Mouse (Mus musculus): ENCODE data around the gene Rgs10. TPM values are rescaled to one million over a fixed set of nuclear protein-coding genes. Genes with fewer than 3 reads are reported as not detected.

The Rgs10 gene
- polyA plus RNA-seq, 1 experiment from 2014 or later: 20.3 TPM

GRCm38 (mm10) chr7:128359741-128360140 lies 58.8 kb downstream of the Rgs10 start:
- no peak overlapping the region for H3K4me2 ChIP-seq
- ATAC-seq (replicated peaks; ENCODE audit: insufficient number of reproducible peaks, low FRiP score, low TSS enrichment): no peak
- no peak overlapping the region for H3K27ac ChIP-seq (ENCODE audit: low read depth, low read length)
- H3K27me3 ChIP-seq (ENCODE audit: control insufficient read depth, insufficient read depth, low read length): peaks cover 2% of the 10 kb centered on the region; the same call in 1 of the 2 replicates
- 82% methylated on average over 9 of the region's 9 CpGs for WGBS (ENCODE audit: insufficient replicate concordance)
- no peaks in the 10 kb centered on the region for H3K36me3 ChIP-seq (ENCODE audit: control insufficient read depth, insufficient read depth, low read length)
- no peak overlapping the region for H3K9ac ChIP-seq (ENCODE audit: low read depth, low read length)
- H3K4me3 ChIP-seq (ENCODE audit: low read depth, low read length): no peak overlapping the region
- no peaks in the 10 kb centered on the region for H3K9me3 ChIP-seq (replicated peaks; ENCODE audit: control insufficient read depth, low read length)
- peaks cover 5% of the 10 kb centered on the region; the same call in 1 of the 2 replicates for H3K4me1 ChIP-seq (ENCODE audit: control insufficient read depth, insufficient read depth, low read length)

DNA sequence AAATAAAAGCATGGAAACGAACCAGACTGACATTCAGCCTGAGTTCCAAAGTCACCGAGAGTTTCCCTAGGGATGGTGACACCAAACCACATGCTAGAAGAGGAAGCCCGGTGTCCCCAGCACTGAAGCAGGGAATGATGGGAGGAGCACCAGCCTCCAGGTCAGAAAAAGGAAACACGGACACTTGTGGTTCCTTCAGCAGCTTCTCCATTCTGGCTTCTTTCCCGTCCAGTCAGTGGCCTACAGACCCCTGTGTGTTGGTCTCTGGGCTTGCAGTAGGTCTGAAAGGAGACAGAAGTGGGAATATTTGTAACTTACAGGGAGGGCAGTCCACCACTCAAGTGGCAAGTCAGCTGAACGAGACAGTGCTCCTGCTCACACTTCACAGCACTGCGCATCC lies 59.4 kb downstream of the Rgs10 start:
- Histone ChIP-seq H3K4me2 (no peak overlapping the region), H3K27ac (ENCODE audit: low read depth, low read length) (no peak overlapping the region), H3K36me3 (ENCODE audit: control insufficient read depth, insufficient read depth, low read length) (no peaks in the 10 kb centered on the region), H3K4me3 (ENCODE audit: low read depth, low read length) (no peak overlapping the region), H3K9ac (ENCODE audit: low read depth, low read length) (no peak overlapping the region), H3K9me3 (replicated peaks; ENCODE audit: control insufficient read depth, low read length) (no peaks in the 10 kb centered on the region), H3K4me1 (ENCODE audit: control insufficient read depth, insufficient read depth, low read length) (peaks cover 5% of the 10 kb centered on the region; the same call in 1 of the 2 replicates), H3K27me3 (ENCODE audit: control insufficient read depth, insufficient read depth, low read length) (peaks cover 2% of the 10 kb centered on the region; the same call in 1 of the 2 replicates)
- no peak for ATAC-seq (replicated peaks; ENCODE audit: insufficient number of reproducible peaks, low FRiP score, low TSS enrichment)
- WGBS (ENCODE audit: insufficient replicate concordance): 61% methylated on average over 7 of the region's 7 CpGs

GRCm38 (mm10) chr7:128358741-128359140 lies 59.8 kb downstream of the Rgs10 start:
- no peak overlapping the region for H3K4me3 ChIP-seq (ENCODE audit: low read depth, low read length)
- peaks cover 2% of the 10 kb centered on the region; the same call in 1 of the 2 replicates for H3K27me3 ChIP-seq (ENCODE audit: control insufficient read depth, insufficient read depth, low read length)
- H3K9ac ChIP-seq (ENCODE audit: low read depth, low read length): no peak overlapping the region
- H3K36me3 ChIP-seq (ENCODE audit: control insufficient read depth, insufficient read depth, low read length): no peaks in the 10 kb centered on the region
- no peak overlapping the region for H3K4me2 ChIP-seq
- WGBS (ENCODE audit: insufficient replicate concordance): 81% methylated on average over 9 of the region's 9 CpGs
- H3K9me3 ChIP-seq (replicated peaks; ENCODE audit: control insufficient read depth, low read length): no peaks in the 10 kb centered on the region
- no peak for ATAC-seq (replicated peaks; ENCODE audit: insufficient number of reproducible peaks, low FRiP score, low TSS enrichment)
- H3K27ac ChIP-seq (ENCODE audit: low read depth, low read length): no peak overlapping the region
- H3K4me1 ChIP-seq (ENCODE audit: control insufficient read depth, insufficient read depth, low read length): peaks cover 5% of the 10 kb centered on the region; the same call in 1 of the 2 replicates

DNA sequence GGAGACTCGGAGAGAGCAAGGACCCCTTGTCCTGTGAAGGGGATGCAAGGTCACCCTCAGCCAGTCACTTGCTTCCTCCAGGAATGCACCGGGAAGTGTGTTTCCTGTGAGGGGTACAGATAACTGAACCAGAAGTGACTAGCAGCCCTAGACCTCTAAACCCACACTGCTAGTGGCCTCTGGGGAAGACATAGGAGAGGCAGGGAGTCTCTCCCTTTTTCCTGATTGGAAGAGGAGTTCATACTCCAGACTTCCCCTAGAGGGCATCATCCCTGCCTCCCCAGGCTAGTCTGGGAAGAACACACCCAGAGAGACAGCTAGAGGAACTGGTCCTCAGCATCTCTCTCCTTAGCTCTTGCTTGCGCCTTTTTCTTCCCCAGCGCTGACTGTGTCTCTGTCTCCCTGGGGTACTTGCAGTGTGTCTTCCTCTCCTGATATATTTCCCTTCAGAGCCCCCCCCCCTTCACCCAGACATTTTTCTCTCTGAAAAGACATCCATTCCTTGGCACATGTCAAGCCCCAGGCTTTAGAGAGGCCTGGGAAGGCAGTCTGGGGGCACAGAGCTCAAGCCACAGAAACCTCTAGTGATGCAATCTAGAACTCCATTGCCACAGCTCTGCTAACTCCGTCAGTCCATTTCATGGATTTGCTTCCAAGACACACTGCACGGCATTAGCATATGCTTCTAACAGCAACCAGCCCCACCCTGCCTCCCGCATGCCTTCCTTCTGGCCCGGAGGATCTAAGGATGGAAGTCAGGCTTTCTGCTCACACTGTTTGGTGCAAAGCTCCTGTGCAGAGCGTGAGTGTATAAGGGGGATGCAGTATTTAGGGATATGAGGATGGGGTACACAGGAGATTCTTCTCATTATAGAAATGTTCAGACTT lies 61.4 kb downstream of the Rgs10 start:
- 62% methylated on average over 9 of the region's 9 CpGs for WGBS (ENCODE audit: insufficient replicate concordance)
- Histone ChIP-seq H3K27ac (ENCODE audit: low read depth, low read length) (no peak overlapping the region), H3K36me3 (ENCODE audit: control insufficient read depth, insufficient read depth, low read length) (no peaks in the 10 kb centered on the region), H3K4me1 (ENCODE audit: control insufficient read depth, insufficient read depth, low read length) (no peaks in the 10 kb centered on the region; the same call in 1 of the 2 replicates), H3K9me3 (replicated peaks; ENCODE audit: control insufficient read depth, low read length) (no peaks in the 10 kb centered on the region), H3K4me3 (ENCODE audit: low read depth, low read length) (no peak overlapping the region), H3K4me2 (no peak overlapping the region), H3K9ac (ENCODE audit: low read depth, low read length) (no peak overlapping the region), H3K27me3 (ENCODE audit: control insufficient read depth, insufficient read depth, low read length) (peaks cover 2% of the 10 kb centered on the region; the same call in 1 of the 2 replicates)
- ATAC-seq (replicated peaks; ENCODE audit: insufficient number of reproducible peaks, low FRiP score, low TSS enrichment): no peak

DNA sequence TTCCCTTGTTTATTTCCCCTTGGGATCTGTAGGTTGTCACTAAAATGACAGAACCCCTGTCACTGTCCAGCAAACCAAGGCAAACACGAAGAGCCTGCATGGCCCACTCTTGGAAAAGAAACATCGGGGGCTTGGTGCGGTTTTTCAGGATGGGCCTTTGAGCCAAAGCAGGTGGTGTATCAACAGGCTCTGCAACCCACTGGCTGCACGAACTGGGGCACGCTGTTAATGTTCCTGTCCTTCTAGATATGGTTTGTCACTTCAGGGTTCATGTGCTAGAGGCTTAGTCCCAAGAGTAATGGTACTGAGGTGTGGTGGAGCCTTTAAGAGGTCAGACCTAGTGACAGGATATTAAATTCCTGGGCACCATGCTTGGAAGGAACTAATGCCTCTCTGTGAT lies 63.1 kb downstream of the Rgs10 start:
- Histone ChIP-seq H3K36me3 (ENCODE audit: control insufficient read depth, insufficient read depth, low read length) (no peaks in the 10 kb centered on the region), H3K4me3 (ENCODE audit: low read depth, low read length) (no peak overlapping the region), H3K9ac (ENCODE audit: low read depth, low read length) (no peak overlapping the region), H3K4me1 (ENCODE audit: control insufficient read depth, insufficient read depth, low read length) (no peaks in the 10 kb centered on the region), H3K4me2 (no peak overlapping the region), H3K27me3 (ENCODE audit: control insufficient read depth, insufficient read depth, low read length) (peaks cover 2% of the 10 kb centered on the region; the same call in 1 of the 2 replicates), H3K27ac (ENCODE audit: low read depth, low read length) (no peak overlapping the region), H3K9me3 (replicated peaks; ENCODE audit: control insufficient read depth, low read length) (no peaks in the 10 kb centered on the region)
- ATAC-seq (replicated peaks; ENCODE audit: insufficient number of reproducible peaks, low FRiP score, low TSS enrichment): no peak
- WGBS (ENCODE audit: insufficient replicate concordance): 82% methylated on average over 5 of the region's 5 CpGs

DNA sequence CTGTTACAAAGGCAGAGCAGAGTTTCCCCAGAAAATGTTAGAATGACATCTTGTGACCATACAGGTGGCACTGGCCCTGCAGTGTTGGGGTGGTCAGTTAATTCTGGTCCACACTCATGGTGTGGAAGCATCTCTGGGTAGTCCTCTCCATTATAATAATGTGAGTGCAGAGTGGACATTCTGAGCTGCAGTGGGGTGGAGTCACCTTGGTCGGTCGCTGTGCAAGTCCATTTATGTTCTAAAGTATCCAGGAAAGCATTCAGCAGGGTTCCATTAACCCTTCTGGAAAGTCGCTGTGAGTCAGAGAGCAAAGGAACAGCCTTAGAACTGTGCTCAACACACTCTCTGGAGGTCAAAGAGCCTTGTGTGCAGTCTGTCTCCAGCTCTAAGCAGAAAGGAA lies 65.8 kb downstream of the Rgs10 start:
- Histone ChIP-seq H3K9ac (ENCODE audit: low read depth, low read length) (no peak overlapping the region), H3K27ac (ENCODE audit: low read depth, low read length) (no peak overlapping the region), H3K4me2 (no peak overlapping the region), H3K9me3 (replicated peaks; ENCODE audit: control insufficient read depth, low read length) (no peaks in the 10 kb centered on the region), H3K4me3 (ENCODE audit: low read depth, low read length) (no peak overlapping the region), H3K36me3 (ENCODE audit: control insufficient read depth, insufficient read depth, low read length) (no peaks in the 10 kb centered on the region), H3K4me1 (ENCODE audit: control insufficient read depth, insufficient read depth, low read length) (peaks cover 5% of the 10 kb centered on the region; the same call in 1 of the 2 replicates), H3K27me3 (ENCODE audit: control insufficient read depth, insufficient read depth, low read length) (no peaks in the 10 kb centered on the region; the same call in 1 of the 2 replicates)
- 67% methylated on average over 3 of the region's 3 CpGs for WGBS (ENCODE audit: insufficient replicate concordance)
- no peak for ATAC-seq (replicated peaks; ENCODE audit: insufficient number of reproducible peaks, low FRiP score, low TSS enrichment)

GRCm38 (mm10) chr7:128351176-128351575 lies 67.4 kb downstream of the Rgs10 start:
- Histone ChIP-seq H3K9me3 (replicated peaks; ENCODE audit: control insufficient read depth, low read length) (no peaks in the 10 kb centered on the region), H3K27me3 (ENCODE audit: control insufficient read depth, insufficient read depth, low read length) (no peaks in the 10 kb centered on the region), H3K27ac (ENCODE audit: low read depth, low read length) (no peak overlapping the region), H3K4me2 (no peak overlapping the region), H3K4me1 (ENCODE audit: control insufficient read depth, insufficient read depth, low read length) (peaks cover 5% of the 10 kb centered on the region; the same call in 1 of the 2 replicates), H3K36me3 (ENCODE audit: control insufficient read depth, insufficient read depth, low read length) (no peaks in the 10 kb centered on the region), H3K4me3 (ENCODE audit: low read depth, low read length) (no peak overlapping the region), H3K9ac (ENCODE audit: low read depth, low read length) (no peak overlapping the region)
- WGBS (ENCODE audit: insufficient replicate concordance): 63% methylated on average over 5 of the region's 5 CpGs
- ATAC-seq (replicated peaks; ENCODE audit: insufficient number of reproducible peaks, low FRiP score, low TSS enrichment): no peak

DNA sequence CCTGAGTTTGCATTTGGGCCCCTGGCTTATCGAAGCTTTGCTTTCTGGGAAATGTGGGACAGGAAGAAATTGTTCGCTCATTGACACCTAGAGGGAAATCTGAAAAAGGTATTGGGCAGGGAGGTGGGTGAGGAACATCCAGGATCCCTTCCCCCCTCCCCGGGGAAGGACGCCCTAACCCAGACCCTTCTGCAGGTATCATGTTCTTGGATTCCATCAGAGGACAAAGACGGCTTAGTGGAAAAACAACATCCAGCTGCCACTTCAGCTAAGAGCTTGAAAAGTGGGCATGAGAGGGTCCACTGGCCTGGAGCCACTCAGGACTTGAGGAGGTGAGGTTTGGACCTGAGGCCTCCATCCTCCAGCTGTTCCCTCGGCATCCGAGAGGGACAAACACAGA lies 68.2 kb downstream of the Rgs10 start:
- Histone ChIP-seq H3K9me3 (replicated peaks; ENCODE audit: control insufficient read depth, low read length) (no peaks in the 10 kb centered on the region), H3K36me3 (ENCODE audit: control insufficient read depth, insufficient read depth, low read length) (no peaks in the 10 kb centered on the region), H3K9ac (ENCODE audit: low read depth, low read length) (no peak overlapping the region), H3K4me1 (ENCODE audit: control insufficient read depth, insufficient read depth, low read length) (peaks cover 5% of the 10 kb centered on the region; the same call in 1 of the 2 replicates), H3K27ac (ENCODE audit: low read depth, low read length) (no peak overlapping the region), H3K4me2 (no peak overlapping the region), H3K27me3 (ENCODE audit: control insufficient read depth, insufficient read depth, low read length) (no peaks in the 10 kb centered on the region), H3K4me3 (ENCODE audit: low read depth, low read length) (no peak overlapping the region)
- 70% methylated on average over 7 of the region's 7 CpGs for WGBS (ENCODE audit: insufficient replicate concordance)
- ATAC-seq (replicated peaks; ENCODE audit: insufficient number of reproducible peaks, low FRiP score, low TSS enrichment): no peak

Data from heart, embryonic 11.5 days (tissue).